Mouse (Mus musculus) olfactory bulb, adult 2 months (tissue): ENCODE results near the gene Abcb4.
"Not testable (repeated sequence)": the region's sequence is repeated elsewhere in the genome, so short reads cannot be mapped to it uniquely, and the experiment has no call there.

ENCODE experiments used
- CTCF ChIP-seq: fragments of 200-500 bp; IDR thresholded peaks from 2 replicates; pipeline ENCODE4 v1.5.1; 2012; ENCODE audit warnings: low read depth, mild to moderate bottlenecking, low read length, moderate library complexity; ENCODE audit not compliant: insufficient read depth
- POLR2A ChIP-seq: fragments of 200-500 bp; IDR thresholded peaks from 2 replicates; pipeline ENCODE4 v1.6.1; 2012; ENCODE audit warnings: mild to moderate bottlenecking, low read depth, low read length, moderate library complexity; ENCODE audit not compliant: insufficient read depth

GRCm38 (mm10) chr5:9006585-9006984 is 113.1 kb downstream of the Abcb4 start:
- TF ChIP-seq POLR2A, CTCF: not testable (repeated sequence)
